Mouse (Mus musculus) C2C12 (cell line): Measurements from ENCODE around the gene Nrde2. TPM values are rescaled to one million over a fixed set of nuclear protein-coding genes. Genes with fewer than 3 reads are reported as not detected.

Experiments used
- H3K27me3 ChIP-seq: one replicate; pipeline ENCODE4 v1.6.1; 2011; ENCODE audit not compliant: control insufficient read depth, insufficient read depth, insufficient read length
- H3K36me3 ChIP-seq: one replicate; pipeline ENCODE4 v1.6.1; 2011; ENCODE audit not compliant: control insufficient read depth, insufficient read depth
- H3K4me3 ChIP-seq: one replicate; pipeline ENCODE4 v1.5.1; 2011; ENCODE audit warnings: mild to moderate bottlenecking, control low read depth; ENCODE audit not compliant: poor library complexity, insufficient read depth, severe bottlenecking
- H3K79me2 ChIP-seq: one replicate; pipeline ENCODE4 v1.6.1; 2011; ENCODE audit not compliant: control insufficient read depth, insufficient read depth
- H3K79me3 ChIP-seq: one replicate; pipeline ENCODE4 v1.6.1; 2011; ENCODE audit warnings: low read depth, control low read depth
- H3ac ChIP-seq: one replicate; pipeline ENCODE3; 2011; ENCODE audit warnings: low read depth; ENCODE audit not compliant: control insufficient read depth, insufficient read length
- CEBPB ChIP-seq: IDR thresholded peaks from one replicate; pipeline ENCODE4 v1.6.1; 2011; ENCODE audit warnings: low read depth, mild to moderate bottlenecking, control low read depth, moderate library complexity
- CTCF ChIP-seq: IDR thresholded peaks from one replicate; pipeline ENCODE4 v1.5.1; 2011; ENCODE audit not compliant: control insufficient read depth, insufficient read depth, insufficient read length
- FOSL1 ChIP-seq: IDR thresholded peaks from one replicate; pipeline ENCODE4 v1.8.0; 2011; ENCODE audit warnings: mild to moderate bottlenecking, low read length; ENCODE audit not compliant: poor library complexity, insufficient read depth, severe bottlenecking
- MAX ChIP-seq: IDR thresholded peaks from one replicate; pipeline ENCODE4 v1.6.1; 2011; ENCODE audit warnings: mild to moderate bottlenecking, control low read depth
- MYOD1 ChIP-seq: IDR thresholded peaks from one replicate; pipeline ENCODE4 v1.6.1; 2011; ENCODE audit warnings: low read depth; ENCODE audit not compliant: control insufficient read depth, insufficient read length
- MYOG ChIP-seq: IDR thresholded peaks from one replicate; pipeline ENCODE4 v1.6.1; 2011; ENCODE audit not compliant: control insufficient read depth, insufficient read length; ENCODE audit errors: extremely low read depth
- USF1 ChIP-seq: IDR thresholded peaks from one replicate; pipeline ENCODE4 v1.6.1; 2011; ENCODE audit warnings: low read depth, mild to moderate bottlenecking, control low read depth, moderate library complexity
- polyA plus RNA-seq: library from polyadenylated mRNA; unstranded; fragments of >200 nt; fragmentation: generic; extraction: Trizol; gene quantifications from one replicate; pipeline ENCODE4 v1.2.1, GENCODE M21; 2012; ENCODE audit warnings: missing spikeins

Nrde2 gene
- polyA plus RNA-seq, 1 experiment = 10.2 TPM

DNA sequence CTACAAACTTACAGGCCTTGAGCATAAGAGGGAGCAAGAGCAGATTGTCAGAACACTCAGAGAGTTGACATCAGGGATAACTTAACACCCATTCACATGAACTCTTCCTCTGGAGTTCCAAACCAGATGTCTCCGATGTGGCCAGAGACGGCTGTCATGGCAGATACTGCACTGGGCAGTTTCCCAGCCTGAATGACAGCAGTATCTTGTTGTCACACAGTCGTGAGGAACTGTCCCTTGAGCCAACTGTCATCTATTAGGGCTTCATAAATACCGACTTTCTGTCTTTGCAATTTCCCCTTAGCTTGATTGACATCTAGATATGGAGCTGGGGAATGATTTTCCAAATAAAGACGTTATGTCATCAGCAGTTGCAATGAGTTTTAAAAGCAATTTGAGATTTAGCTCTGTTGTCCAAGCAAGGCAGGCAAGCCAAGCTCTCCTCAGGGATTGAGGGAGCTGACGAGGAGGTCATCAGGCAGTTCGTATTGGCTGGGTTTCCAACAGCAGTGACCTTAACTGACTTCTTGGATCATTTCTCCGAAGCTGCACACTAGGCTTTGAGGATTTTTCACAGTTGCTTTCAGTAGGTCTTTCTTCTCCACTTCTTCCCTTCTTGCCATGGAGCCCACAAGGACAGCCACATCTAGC is 79.7 kb downstream of the Nrde2 start:
- no peak overlapping the region for H3K4me3 ChIP-seq
- no peaks in the 10 kb centered on the region for H3K79me2 ChIP-seq
- peaks cover 6% of the 10 kb centered on the region for H3K27me3 ChIP-seq
- TF ChIP-seq MYOG = no peak
- no peak for TF ChIP-seq MYOD1
- no peak for TF ChIP-seq USF1
- no peak for TF ChIP-seq FOSL1
- TF ChIP-seq CTCF = no peak
- no peak for TF ChIP-seq MAX
- no peak for TF ChIP-seq CEBPB
- no peaks in the 10 kb centered on the region for H3K36me3 ChIP-seq
- no peak overlapping the region for H3ac ChIP-seq
- no peaks in the 10 kb centered on the region for H3K79me3 ChIP-seq

DNA sequence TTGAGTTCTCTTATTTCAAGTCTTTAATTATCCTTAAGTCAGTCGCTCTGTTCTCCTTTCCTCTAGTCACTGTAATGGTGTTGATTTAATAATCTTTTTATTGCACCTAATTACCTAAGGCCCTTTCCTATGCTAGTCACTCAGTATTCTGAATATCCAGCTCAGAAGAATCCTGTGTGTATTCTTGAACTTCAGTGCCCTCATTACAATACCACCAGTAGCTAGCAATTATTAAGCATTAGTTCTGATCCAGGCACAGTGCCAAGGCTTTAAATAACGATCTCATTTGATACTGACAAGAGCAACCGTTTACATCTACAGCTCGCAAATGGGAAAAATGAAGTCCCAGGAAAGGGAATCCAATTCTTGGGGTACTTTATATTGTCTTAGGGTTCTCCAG is 83.7 kb downstream of the Nrde2 start:
- no peaks in the 10 kb centered on the region for H3K79me3 ChIP-seq
- no peaks in the 10 kb centered on the region for H3K27me3 ChIP-seq
- H3K36me3 ChIP-seq = no peaks in the 10 kb centered on the region
- H3K4me3 ChIP-seq = no peak overlapping the region
- no peaks in the 10 kb centered on the region for H3K79me2 ChIP-seq
- no peak for TF ChIP-seq MYOG
- TF ChIP-seq USF1 = no peak
- no peak for TF ChIP-seq MYOD1
- TF ChIP-seq FOSL1 = no peak
- TF ChIP-seq CTCF = no peak
- no peak for TF ChIP-seq CEBPB
- no peak for TF ChIP-seq MAX
- no peak overlapping the region for H3ac ChIP-seq

Other genes starting within 250 kb of the Nrde2 start
- not detected for gene Kcnk13, start 195.2 kb downstream of the Nrde2 start, polyA plus RNA-seq
- gene Psmc1, start 49.5 kb downstream of the Nrde2 start, polyA plus RNA-seq = 192 TPM
- 397 TPM for gene Calm1, start 39.8 kb upstream of the Nrde2 start, polyA plus RNA-seq